Mouse (Mus musculus) liver, adult 2 months (tissue): Measurements from ENCODE around the gene Nat9.

Experiments
- CTCF ChIP-seq: fragments of 200-500 bp; IDR thresholded peaks from 2 replicates; pipeline ENCODE4 v1.5.1; 2011; ENCODE audit warnings: low read depth, low read length, control low read depth
- POLR2A ChIP-seq: fragments of 200-500 bp; IDR thresholded peaks from 2 replicates; pipeline ENCODE4 v1.6.1; 2011; ENCODE audit warnings: low read length, control low read depth; ENCODE audit not compliant: insufficient read depth; ENCODE audit errors: extremely low read depth

DNA sequence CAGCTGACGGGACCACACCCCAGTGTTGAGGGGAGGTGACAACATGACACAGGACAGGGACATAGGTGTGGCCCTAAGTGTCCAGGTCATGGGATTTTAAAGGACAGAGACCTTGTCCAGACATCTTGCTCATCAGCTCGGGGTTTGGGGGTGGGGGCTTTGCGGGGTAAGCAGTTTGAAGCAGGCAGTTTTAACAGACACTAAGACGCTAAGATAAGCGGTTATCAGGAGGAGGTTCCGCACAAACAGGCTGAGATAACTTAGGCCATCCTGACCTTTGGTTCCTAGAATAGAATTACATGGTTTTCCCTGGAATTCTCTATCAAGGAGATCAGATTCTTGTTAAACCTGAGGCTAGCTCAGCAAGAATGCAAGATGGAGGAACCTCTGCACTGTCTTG is 7.0 kb upstream of the Nat9 start:
- TF ChIP-seq POLR2A, result no peak
- TF ChIP-seq CTCF, result no peak
